ENCODE assay signal across 23 mouse cellular contexts in the genomic region with DNA sequence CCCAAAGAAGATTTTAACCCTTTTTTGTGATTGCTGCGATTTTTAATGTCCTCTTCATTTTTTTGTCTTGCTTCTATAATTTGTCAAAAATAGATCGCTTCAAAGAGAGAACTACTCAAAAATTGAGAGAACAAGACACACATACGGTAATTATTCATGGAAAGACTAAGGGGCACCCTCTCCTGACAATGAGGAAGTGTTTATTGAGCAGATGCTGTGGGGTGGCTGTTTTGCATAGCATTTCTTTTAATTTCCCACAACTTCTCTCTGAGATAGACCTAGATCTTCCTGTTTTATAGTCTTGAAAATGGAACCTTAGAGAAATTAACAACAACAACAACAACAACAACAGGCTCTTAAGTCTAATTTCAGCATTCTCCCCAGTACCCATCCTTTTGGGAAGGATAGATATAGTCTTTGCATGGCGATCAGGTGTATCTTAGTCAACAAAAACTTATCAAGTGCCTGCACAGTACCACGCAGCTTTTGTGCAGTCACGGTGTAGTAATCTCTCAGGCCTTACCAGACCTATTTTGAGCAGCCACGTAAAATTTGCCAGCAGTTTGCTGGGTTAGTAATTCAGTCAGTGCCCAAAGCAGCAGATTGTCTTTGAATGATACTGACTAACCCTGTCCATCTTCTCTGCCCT. TPM values are rescaled to one million over a fixed set of nuclear protein-coding genes. Genes with fewer than 3 reads are reported as not detected.
DNase-seq lines count a peak whose midpoint lies in the region; ATAC-seq and TF ChIP-seq lines count a peak whose summit lies in the region.
"Had no signal": no experiment of that assay in that cellular context is flagged by ENCODE, and none has a peak within 500 bp of the region (broad histone marks: within the 10 kb centered on the region; RNA-seq: fewer than 3 reads in every experiment).

No protein-coding gene starts in this region.

- H3K4me1 ChIP-seq in midbrain, embryonic 11.5 days (ENCODE audit: control insufficient read depth, insufficient read depth, low read length) = no peaks in the 10 kb centered on the region
- no peaks in the 10 kb centered on the region for H3K4me1 ChIP-seq in midbrain, embryonic 15.5 days
- H3K4me1 ChIP-seq in bone marrow, adult 2 months (ENCODE audit: control insufficient read depth, insufficient read depth, low read length) = peaks cover 6% of the 10 kb centered on the region
- peaks cover 37% of the 10 kb centered on the region for H3K4me1 ChIP-seq in liver, embryonic 13.5 days (replicated peaks)
- H3K4me1 ChIP-seq: heart, embryonic 13.5 days; hindbrain, embryonic 13.5 days; stomach, embryonic 15.5 days had no signal

- H3K9me3 ChIP-seq in midbrain, embryonic 11.5 days (ENCODE audit: control insufficient read depth, low read length) = no peaks in the 10 kb centered on the region
- H3K9me3 ChIP-seq in midbrain, embryonic 15.5 days = no peaks in the 10 kb centered on the region
- no peaks in the 10 kb centered on the region for H3K9me3 ChIP-seq in liver, embryonic 13.5 days (replicated peaks)
- H3K9me3 ChIP-seq: embryonic facial prominence, embryonic 10.5 days; heart, embryonic 13.5 days; hindbrain, embryonic 13.5 days; intestine, embryonic 15.5 days; stomach, embryonic 15.5 days had no signal

- H3K27me3 ChIP-seq in midbrain, embryonic 11.5 days (ENCODE audit: control insufficient read depth, insufficient read depth, low read length) = no peaks in the 10 kb centered on the region
- no peaks in the 10 kb centered on the region for H3K27me3 ChIP-seq in midbrain, embryonic 15.5 days (replicated peaks)
- 0 out of 2 replicates have a peak, but pooled peaks cover 6% of the 10 kb centered on the region for H3K27me3 ChIP-seq in liver, embryonic 13.5 days
- H3K27me3 ChIP-seq: heart, embryonic 13.5 days; hindbrain, embryonic 13.5 days; intestine, embryonic 15.5 days; stomach, embryonic 15.5 days had no signal

- TF ChIP-seq POLR2A in bone marrow, adult 2 months (IDR thresholded peaks at IDR 0.05; ENCODE audit: borderline replicate concordance, control insufficient read depth, low read depth, low read length) = no peak

- DNase-seq in midbrain, embryonic 11.5 days (ENCODE audit: low spot score, missing footprints) = peak; percentile 28
- peak; percentile 22 for DNase-seq in liver, embryonic 13.5 days
- no peak for DNase-seq in neural tube, embryonic 10.5 days (ENCODE audit: extremely low spot score, low spot score)
- DNase-seq in yolk sac, embryonic 10.5 days (ENCODE audit: low spot score) = no peak
- DNase-seq in embryo, embryonic 11 days = no peak
- DNase-seq: adrenal gland, postnatal 14 days; cerebellum, adult 9-10 months; gastrocnemius, postnatal 10 days; heart, adult 18-20 months; heart, postnatal 36 days; kidney, adult 8-10 months; kidney, postnatal 10 days; lung, postnatal 4 days; thymus, postnatal 4 days had no signal

- no peak for TF ChIP-seq CTCF in bone marrow, adult 2 months (IDR thresholded peaks at IDR 0.05; ENCODE audit: control insufficient read depth, insufficient read depth, low read length)

- WGBS in midbrain, embryonic 11.5 days = 90% methylated on average over 7 of the region's 7 CpGs
- 89% methylated on average over 7 of the region's 7 CpGs for WGBS in midbrain, embryonic 15.5 days
- WGBS in bone marrow, adult 2 months = 40% methylated on average over 7 of the region's 7 CpGs
- WGBS in liver, embryonic 13.5 days (ENCODE audit: insufficient replicate concordance) = 45% methylated on average over 7 of the region's 7 CpGs

- H3K4me2 ChIP-seq in midbrain, embryonic 11.5 days = no peak overlapping the region
- H3K4me2 ChIP-seq in midbrain, embryonic 15.5 days = no peak overlapping the region
- no peak overlapping the region for H3K4me2 ChIP-seq in liver, embryonic 13.5 days
- H3K4me2 ChIP-seq: heart, embryonic 13.5 days; hindbrain, embryonic 13.5 days; intestine, embryonic 15.5 days; stomach, embryonic 15.5 days had no signal

- no peaks in the 10 kb centered on the region for H3K36me3 ChIP-seq in midbrain, embryonic 11.5 days (ENCODE audit: control insufficient read depth, insufficient read depth, low read length)
- no peaks in the 10 kb centered on the region for H3K36me3 ChIP-seq in midbrain, embryonic 15.5 days (replicated peaks)
- no peaks in the 10 kb centered on the region for H3K36me3 ChIP-seq in liver, embryonic 13.5 days
- H3K36me3 ChIP-seq: embryonic facial prominence, embryonic 10.5 days; heart, embryonic 13.5 days; hindbrain, embryonic 13.5 days; intestine, embryonic 15.5 days; stomach, embryonic 15.5 days had no signal

- ATAC-seq in midbrain, embryonic 11.5 days (ENCODE audit: low FRiP score) = no peak
- no peak for ATAC-seq in midbrain, embryonic 15.5 days (replicated peaks)
- ATAC-seq in liver, embryonic 13.5 days (ENCODE audit: low read depth) = peak; percentile 81
- peak; percentile 75 for ATAC-seq in monocyte, adult 5-6 weeks (replicated peaks; ENCODE audit: insufficient number of reproducible peaks, low FRiP score, low TSS enrichment, poor library complexity, severe bottlenecking)
- ATAC-seq: intestine, embryonic 15.5 days had no signal

- H3K4me3 ChIP-seq in midbrain, embryonic 11.5 days (ENCODE audit: low read depth, low read length) = no peak overlapping the region
- H3K4me3 ChIP-seq in midbrain, embryonic 15.5 days = no peak overlapping the region
- H3K4me3 ChIP-seq in bone marrow, adult 2 months (replicated peaks; ENCODE audit: control insufficient read depth, low read depth, low read length) = no peak overlapping the region
- H3K4me3 ChIP-seq in liver, embryonic 13.5 days (replicated peaks) = no peak overlapping the region
- H3K4me3 ChIP-seq: embryonic facial prominence, embryonic 10.5 days; heart, embryonic 13.5 days; hindbrain, embryonic 13.5 days; intestine, embryonic 15.5 days; left cerebral cortex, adult 2 months; stomach, embryonic 15.5 days had no signal

- H3K9ac ChIP-seq in midbrain, embryonic 11.5 days (ENCODE audit: low read length) = no peak overlapping the region
- no peak overlapping the region for H3K9ac ChIP-seq in midbrain, embryonic 15.5 days
- H3K9ac ChIP-seq in liver, embryonic 13.5 days = no peak overlapping the region
- H3K9ac ChIP-seq: heart, embryonic 13.5 days; hindbrain, embryonic 13.5 days; intestine, embryonic 15.5 days; stomach, embryonic 15.5 days had no signal

- no peak overlapping the region for H3K27ac ChIP-seq in midbrain, embryonic 11.5 days (ENCODE audit: low read depth, low read length)
- no peak overlapping the region for H3K27ac ChIP-seq in midbrain, embryonic 15.5 days
- H3K27ac ChIP-seq in bone marrow, adult 2 months (ENCODE audit: control insufficient read depth, insufficient read depth, low read depth, low read length, poor library complexity) = peak overlapping the region; percentile 75
- H3K27ac ChIP-seq in liver, embryonic 13.5 days = no peak overlapping the region
- H3K27ac ChIP-seq: embryonic facial prominence, embryonic 10.5 days; heart, embryonic 13.5 days; hindbrain, embryonic 13.5 days; intestine, embryonic 15.5 days; left cerebral cortex, adult 2 months; stomach, embryonic 15.5 days had no signal

RNA-seq across cellular contexts. Expression of a gene that starts 13.1 kb away (rescaled TPM):
- polyA plus RNA-seq in midbrain, embryonic 11.5 days (2014; fragmentation: Nextera tagmentation; extraction: Ambion mirVana) = 12.0 and 14.4 TPM in 2 replicates
- polyA plus RNA-seq in midbrain, embryonic 15.5 days (2015; fragmentation: Nextera tagmentation; extraction: Ambion mirVana) = 10.5 and 12.2 TPM in 2 replicates
- 21.4 and 30.7 TPM in 2 replicates for polyA plus RNA-seq in bone marrow, adult 2 months (2011; ENCODE audit: insufficient read depth, insufficient read length, low replicate concordance, missing spikeins)
- polyA plus RNA-seq in liver, embryonic 13.5 days (2015; fragmentation: Nextera tagmentation; extraction: Ambion mirVana) = 11.1 and 14.5 TPM in 2 replicates
- 89.3 to 167 TPM (median 89.4 TPM) in 3 replicates for total RNA-seq in monocyte, adult 5-6 weeks (2017)

Comparison
In these comparisons a context has a peak if more than half of its experiments do, and no peak if none do; other contexts are left out.
1. ATAC-seq: peak in liver, embryonic 13.5 days (single experiment) and monocyte, adult 5-6 weeks (single experiment); none in midbrain, embryonic 11.5 days (single experiment) and midbrain, embryonic 15.5 days (single experiment).
2. DNase-seq: peak in midbrain, embryonic 11.5 days (single experiment) and liver, embryonic 13.5 days (single experiment); none in neural tube, embryonic 10.5 days (single experiment), yolk sac, embryonic 10.5 days (single experiment) and embryo, embryonic 11 days (single experiment).